Mouse (Mus musculus) forebrain, embryonic 14.5 days (tissue): ENCODE data around the gene Marc2. TPM values are rescaled to one million over a fixed set of nuclear protein-coding genes. Genes with fewer than 3 reads are reported as not detected.

Source experiments
- ATAC-seq: fragments of 200-750 bp; cut with Nextera tagmentation; 2 replicates; pipeline ENCODE4 v1.8.0; 2017; ENCODE audit warnings: mild to moderate bottlenecking, moderate library complexity
- DNase-seq: peaks from one replicate; pipeline ENCODE4 v3.0.0-alpha.2; 2015; ENCODE audit warnings: low spot score
- H3K27ac ChIP-seq: fragments of 300-500 bp; sonication (generic); 2 replicates; pipeline ENCODE4 v1.5.1; 2014; ENCODE audit warnings: low read depth, mild to moderate bottlenecking, control low read depth, low read length, moderate library complexity
- H3K27me3 ChIP-seq: fragments of 300-500 bp; sonication (generic); replicated peaks from 2 replicates; pipeline ENCODE4 v1.6.1; 2014; ENCODE audit warnings: low read length, control low read depth, mixed read lengths; ENCODE audit not compliant: control insufficient read depth, insufficient read depth
- H3K36me3 ChIP-seq: fragments of 300-500 bp; sonication (generic); 2 replicates; pipeline ENCODE4 v1.6.1; 2014; ENCODE audit warnings: low read length, control low read depth; ENCODE audit not compliant: control insufficient read depth, insufficient read depth
- H3K4me1 ChIP-seq: fragments of 300-500 bp; sonication (generic); 2 replicates; pipeline ENCODE4 v1.6.1; 2014; ENCODE audit warnings: antibody characterized with exemption, low read length, control low read depth; ENCODE audit not compliant: control insufficient read depth, insufficient read depth
- H3K4me2 ChIP-seq: fragments of 300-500 bp; sonication (generic); 2 replicates; pipeline ENCODE4 v1.6.1; 2014; ENCODE audit warnings: mild to moderate bottlenecking, control low read depth, low read length
- H3K4me3 ChIP-seq: fragments of 300-500 bp; sonication (generic); 2 replicates; pipeline ENCODE4 v1.5.1; 2014; ENCODE audit warnings: low read depth, low read length, control low read depth
- H3K9ac ChIP-seq: fragments of 300-500 bp; sonication (generic); 2 replicates; pipeline ENCODE4 v1.6.1; 2014; ENCODE audit warnings: mild to moderate bottlenecking, low read length, control low read depth, moderate library complexity
- H3K9me3 ChIP-seq: fragments of 300-500 bp; sonication (generic); replicated peaks from 2 replicates; pipeline ENCODE4 v1.6.1; 2016; ENCODE audit warnings: low read length, control low read depth, mixed read lengths; ENCODE audit not compliant: control insufficient read depth
- WGBS: fragments of 180-500 bp; shearing (Covaris S2); extraction: QIAGEN DNeasy Blood & Tissue Kit; methylation state at CpG from one replicate; pipeline ENCODE4 v1.1.7; 2014; 5-methylcytosine and 5-hydroxymethylcytosine counted together
- polyA plus RNA-seq: library from polyadenylated mRNA; unstranded; fragments of >200 nt; fragmentation: Nextera tagmentation; extraction: Ambion mirVana; gene quantifications from 2 replicates; pipeline ENCODE4 v1.2.1, GENCODE M21; 2014

The Marc2 gene
- polyA plus RNA-seq, 1 experiment from 2014 or later: 132 TPM

DNA sequence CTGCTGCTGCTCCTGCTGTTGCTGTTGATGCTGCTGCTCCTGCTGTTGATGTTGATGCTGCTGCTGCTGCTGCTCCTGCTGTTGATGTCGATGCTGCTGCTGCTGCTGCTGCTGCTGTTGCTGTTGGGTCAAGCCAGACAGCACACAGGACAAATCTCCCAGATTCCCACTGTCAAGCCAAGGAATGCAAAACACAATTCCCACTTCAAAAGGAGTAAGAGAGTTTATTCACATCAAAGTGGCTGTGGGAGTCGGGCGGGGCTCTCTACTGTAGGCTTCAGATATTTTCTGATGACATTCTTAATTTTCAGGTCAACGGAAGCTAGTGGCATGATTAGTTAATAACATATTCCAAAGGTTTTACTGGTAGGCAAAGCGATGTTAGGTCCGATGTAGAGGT lies 16.4 kb upstream of the Marc2 start:
- WGBS: 87% methylated on average over 6 of the region's 6 CpGs
- H3K36me3 ChIP-seq: no peaks in the 10 kb centered on the region
- H3K27me3 ChIP-seq: no peaks in the 10 kb centered on the region; the same call in 1 of the 2 replicates
- H3K9me3 ChIP-seq: no peaks in the 10 kb centered on the region
- DNase-seq: no peak
- no peak overlapping the region for H3K27ac ChIP-seq
- H3K4me1 ChIP-seq: no peaks in the 10 kb centered on the region
- no peak overlapping the region for H3K4me2 ChIP-seq
- H3K4me3 ChIP-seq: no peak overlapping the region
- ATAC-seq: no peak
- no peak overlapping the region for H3K9ac ChIP-seq

DNA sequence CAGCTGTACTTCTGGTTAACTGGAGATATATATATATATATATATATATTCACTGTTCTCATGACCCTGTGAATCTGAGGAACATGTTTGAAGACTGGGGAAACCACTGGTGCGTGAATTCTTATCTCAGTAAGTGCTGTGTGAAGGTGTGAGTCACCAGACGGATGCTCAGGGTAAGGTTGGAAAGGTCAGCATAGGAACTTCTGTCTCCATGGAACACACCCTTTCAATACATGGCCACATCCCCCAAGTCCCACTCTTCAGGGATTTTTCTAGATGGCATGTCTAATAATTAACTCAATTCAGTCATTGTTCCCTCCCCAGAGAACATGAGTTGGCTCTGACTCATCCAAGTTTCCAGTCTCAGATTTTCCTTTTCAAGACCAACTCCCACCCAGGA lies 15.3 kb upstream of the Marc2 start:
- Histone ChIP-seq H3K4me1 (no peaks in the 10 kb centered on the region), H3K4me3 (no peak overlapping the region), H3K27ac (no peak overlapping the region), H3K9me3 (no peaks in the 10 kb centered on the region), H3K4me2 (no peak overlapping the region), H3K36me3 (no peaks in the 10 kb centered on the region), H3K27me3 (no peaks in the 10 kb centered on the region), H3K9ac (no peak overlapping the region)
- no peak for ATAC-seq
- no peak for DNase-seq
- WGBS: 82% methylated on average over 2 of the region's 2 CpGs

DNA sequence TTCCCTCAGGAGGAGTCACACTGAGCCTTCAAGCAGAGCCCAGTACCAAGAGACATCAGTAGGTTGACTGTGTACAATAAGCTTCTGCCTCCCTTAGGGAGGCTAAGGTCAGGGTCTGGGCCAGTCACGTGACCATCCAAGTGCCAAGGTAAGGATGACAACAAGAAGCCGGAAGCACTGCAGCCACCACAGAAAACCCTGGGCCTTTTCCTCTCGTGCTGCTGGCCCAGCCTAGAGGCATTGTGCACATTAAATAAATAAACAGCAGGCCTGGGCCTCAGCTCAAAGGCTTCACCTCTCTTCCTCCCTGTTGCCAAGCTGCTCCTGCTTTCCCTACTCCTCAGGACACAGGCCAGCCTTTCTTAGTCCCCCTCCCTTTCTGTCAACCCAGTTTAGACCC lies 14.0 kb upstream of the Marc2 start:
- WGBS: 64% methylated on average over 3 of the region's 3 CpGs
- no peaks in the 10 kb centered on the region for H3K36me3 ChIP-seq
- H3K9me3 ChIP-seq: no peaks in the 10 kb centered on the region
- H3K4me1 ChIP-seq: no peaks in the 10 kb centered on the region
- no peak overlapping the region for H3K4me2 ChIP-seq
- no peak overlapping the region for H3K27ac ChIP-seq
- H3K4me3 ChIP-seq: no peak overlapping the region
- DNase-seq (no peak), ATAC-seq (no peak)
- H3K9ac ChIP-seq: no peak overlapping the region
- no peaks in the 10 kb centered on the region for H3K27me3 ChIP-seq

DNA sequence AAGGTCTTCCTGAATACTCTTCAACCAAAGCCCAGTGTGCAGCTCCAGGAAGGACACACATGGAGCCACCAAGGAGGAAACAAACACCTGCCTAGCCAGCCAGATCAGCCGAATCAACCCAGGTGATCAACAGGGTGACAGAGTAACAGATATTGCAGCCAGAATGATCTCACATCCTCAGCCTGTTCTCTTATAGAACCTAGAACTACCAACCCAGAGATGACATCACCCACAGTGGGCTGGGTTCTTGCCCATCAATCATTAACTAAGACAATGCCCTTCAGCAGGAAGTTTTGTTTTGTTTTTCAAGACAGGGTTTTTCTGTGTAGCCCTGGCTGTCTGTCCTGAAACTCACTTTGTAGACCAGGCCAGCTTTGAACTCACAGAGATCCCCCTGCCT lies 12.0 kb upstream of the Marc2 start:
- no peak overlapping the region for H3K27ac ChIP-seq
- H3K4me2 ChIP-seq: no peak overlapping the region
- DNase-seq (no peak), ATAC-seq (no peak)
- no peak overlapping the region for H3K9ac ChIP-seq
- no peaks in the 10 kb centered on the region for H3K27me3 ChIP-seq
- H3K36me3 ChIP-seq: no peaks in the 10 kb centered on the region
- H3K4me1 ChIP-seq: no peaks in the 10 kb centered on the region
- no peaks in the 10 kb centered on the region for H3K9me3 ChIP-seq
- WGBS: 90% methylated on average over 1 of the region's 1 CpGs
- no peak overlapping the region for H3K4me3 ChIP-seq

DNA sequence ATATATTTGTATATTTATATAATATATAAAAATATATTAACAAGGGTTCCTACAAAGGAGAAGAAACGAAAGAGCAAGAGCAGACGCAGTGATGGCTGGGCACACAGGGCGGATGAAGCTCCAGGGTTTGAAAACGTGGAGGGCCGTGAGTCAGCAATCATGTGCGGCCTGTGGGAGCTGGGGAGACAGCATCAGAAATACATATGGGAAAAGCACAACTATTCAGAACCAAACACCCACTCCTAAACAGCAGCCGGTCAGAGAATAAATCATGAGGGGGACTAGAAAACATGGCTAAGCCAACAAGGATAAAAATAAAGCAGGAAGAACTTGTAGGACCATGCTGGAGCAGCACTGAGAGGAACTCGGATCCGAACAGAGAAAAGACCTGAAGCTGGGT lies 11.0 kb upstream of the Marc2 start:
- no peak overlapping the region for H3K27ac ChIP-seq
- no peaks in the 10 kb centered on the region for H3K36me3 ChIP-seq
- no peaks in the 10 kb centered on the region for H3K4me1 ChIP-seq
- H3K4me2 ChIP-seq: no peak overlapping the region
- H3K9ac ChIP-seq: no peak overlapping the region
- H3K4me3 ChIP-seq: no peak overlapping the region
- WGBS: 88% methylated on average over 9 of the region's 9 CpGs
- no peak for DNase-seq
- no peaks in the 10 kb centered on the region for H3K27me3 ChIP-seq
- no peaks in the 10 kb centered on the region for H3K9me3 ChIP-seq
- ATAC-seq: no peak

DNA sequence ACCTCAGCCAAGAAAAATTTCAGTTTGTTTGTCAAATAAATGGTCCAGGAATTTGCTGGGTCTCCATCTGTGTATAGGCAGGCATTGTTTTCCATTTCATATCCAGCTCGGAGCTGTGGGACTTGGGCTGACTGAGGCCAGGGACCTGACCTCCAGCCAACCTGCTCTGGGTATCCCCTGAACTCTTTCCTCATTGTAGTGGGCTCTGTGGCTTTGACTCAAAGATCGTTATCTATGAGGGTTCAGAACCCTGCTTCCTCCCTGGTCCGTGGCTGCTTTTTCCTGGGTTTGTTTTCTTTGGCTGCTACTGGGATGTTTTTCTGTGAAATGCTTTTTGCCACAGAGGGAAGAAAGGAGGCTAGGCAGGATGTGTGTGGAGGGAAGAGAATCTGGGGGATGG lies 7.7 kb upstream of the Marc2 start:
- Histone ChIP-seq H3K27me3 (no peaks in the 10 kb centered on the region), H3K4me2 (no peak overlapping the region), H3K4me3 (no peak overlapping the region), H3K4me1 (no peaks in the 10 kb centered on the region), H3K27ac (no peak overlapping the region), H3K36me3 (no peaks in the 10 kb centered on the region), H3K9me3 (no peaks in the 10 kb centered on the region), H3K9ac (no peak overlapping the region)
- 55% methylated on average over 3 of the region's 3 CpGs for WGBS
- ATAC-seq (no peak), DNase-seq (no peak)

DNA sequence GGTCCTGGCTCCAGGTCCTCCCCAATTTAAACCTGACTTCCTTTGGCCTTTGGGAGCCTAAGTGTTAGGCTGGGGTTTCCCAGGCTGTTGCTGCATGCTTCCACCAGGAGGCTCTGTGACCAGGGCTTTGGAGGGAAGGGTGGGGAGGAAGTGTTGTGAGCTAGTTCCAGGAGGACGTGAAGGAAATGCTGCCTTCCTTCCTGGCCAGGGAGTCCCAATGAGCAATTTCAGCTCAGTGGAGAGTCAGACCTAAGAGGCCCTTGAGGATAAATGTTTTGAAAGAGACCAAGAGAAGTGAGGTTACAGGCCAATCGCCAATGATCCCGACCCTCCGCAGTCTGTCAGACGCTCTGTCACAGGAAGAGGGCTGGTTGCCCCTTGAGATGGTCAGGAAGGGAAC lies 7.1 kb upstream of the Marc2 start:
- Histone ChIP-seq H3K27ac (no peak overlapping the region), H3K9ac (no peak overlapping the region), H3K4me3 (no peak overlapping the region), H3K36me3 (no peaks in the 10 kb centered on the region), H3K9me3 (no peaks in the 10 kb centered on the region), H3K4me2 (0 out of 2 replicates have a peak overlapping the region, but pooled peaks have one; percentile 9), H3K4me1 (no peaks in the 10 kb centered on the region), H3K27me3 (no peaks in the 10 kb centered on the region)
- DNase-seq: peak; percentile 65
- 35% methylated on average over 5 of the region's 5 CpGs for WGBS
- peak; percentile 47 for ATAC-seq

DNA sequence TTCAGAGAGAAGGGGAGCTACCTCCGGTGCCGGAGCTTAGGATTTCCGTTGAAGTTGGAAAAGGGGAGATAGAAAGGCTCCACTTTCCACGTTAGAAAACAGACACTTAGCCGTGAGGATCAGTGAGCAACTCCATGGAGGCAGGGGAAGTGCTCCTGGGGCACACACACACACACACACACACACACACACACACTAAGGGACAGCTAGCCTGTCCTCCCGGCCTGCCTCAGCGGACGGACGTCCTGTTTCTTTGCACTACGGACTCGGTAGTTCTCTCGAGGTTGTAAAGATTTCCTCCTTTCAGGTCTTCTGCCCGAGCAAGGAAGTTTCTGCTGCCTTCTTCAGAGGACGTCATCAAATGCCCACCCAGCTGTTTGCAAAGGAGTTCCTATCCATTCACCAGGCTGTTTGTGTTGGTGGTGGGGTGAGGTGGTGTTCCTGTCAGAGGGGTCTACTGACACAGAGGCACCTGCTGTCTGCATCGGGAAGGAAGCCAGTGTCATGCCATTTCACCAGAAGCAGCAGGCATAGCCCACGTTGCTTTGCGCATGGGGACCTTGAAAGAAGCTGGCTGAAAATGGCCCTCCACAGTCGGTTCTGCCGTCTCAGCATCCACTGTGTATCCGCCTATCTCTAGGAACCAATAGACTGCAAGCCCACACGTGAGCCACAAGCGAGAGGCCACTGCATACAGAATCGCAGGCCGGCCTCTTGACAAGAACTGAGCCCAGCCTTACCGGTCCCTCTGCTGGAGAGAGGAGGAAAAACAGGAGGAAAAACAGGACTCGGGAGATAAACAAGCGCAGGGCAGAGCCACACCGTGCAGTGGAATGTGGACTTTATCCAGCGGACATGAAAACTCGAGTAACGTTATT lies 5.7 kb upstream of the Marc2 start:
- ATAC-seq (peak; percentile 93), DNase-seq (peak; percentile 90)
- H3K27ac ChIP-seq: no peak overlapping the region
- no peaks in the 10 kb centered on the region for H3K9me3 ChIP-seq
- H3K9ac ChIP-seq: peak overlapping the region; percentile 41; the same call in 1 of the 2 replicates
- no peaks in the 10 kb centered on the region for H3K27me3 ChIP-seq
- H3K36me3 ChIP-seq: no peaks in the 10 kb centered on the region
- H3K4me3 ChIP-seq: peak overlapping the region; percentile 5; the same call in 1 of the 2 replicates
- no peaks in the 10 kb centered on the region for H3K4me1 ChIP-seq
- H3K4me2 ChIP-seq: peak overlapping the region; percentile 44
- 17% methylated on average over 31 of the region's 31 CpGs for WGBS

DNA sequence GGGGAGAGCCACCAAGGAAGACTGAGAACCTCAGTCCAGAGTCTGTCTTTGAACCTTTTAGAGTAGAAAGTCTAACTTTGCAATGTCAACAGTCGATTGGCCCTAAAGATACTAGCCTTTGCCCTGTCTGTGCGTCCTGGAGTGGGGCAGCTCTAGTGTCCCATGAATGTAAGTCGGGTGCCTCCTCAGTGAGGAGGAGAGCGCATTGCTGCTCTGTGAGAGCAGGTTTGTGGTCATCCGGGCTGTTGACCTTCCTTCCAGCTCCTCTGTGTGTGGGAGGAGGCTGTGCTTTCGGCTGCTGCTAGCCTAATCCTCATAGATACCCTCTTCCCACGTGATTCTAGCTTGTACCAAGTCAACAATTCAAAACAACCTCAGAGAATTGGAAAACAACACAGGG lies 4.9 kb upstream of the Marc2 start:
- Histone ChIP-seq H3K4me1 (no peaks in the 10 kb centered on the region; the same call in 1 of the 2 replicates), H3K9me3 (no peaks in the 10 kb centered on the region), H3K4me2 (no peak overlapping the region), H3K27me3 (no peaks in the 10 kb centered on the region), H3K36me3 (no peaks in the 10 kb centered on the region), H3K9ac (no peak overlapping the region), H3K4me3 (no peak overlapping the region), H3K27ac (no peak overlapping the region)
- DNase-seq: no peak
- WGBS: 47% methylated on average over 7 of the region's 7 CpGs
- ATAC-seq: no peak
